Mouse (Mus musculus): ENCODE data around the gene Sema4g. TPM values are rescaled to one million over a fixed set of nuclear protein-coding genes. Genes with fewer than 3 reads are reported as not detected.
A peak's percentile ranks its signal among the peaks of the same experiment; 100 is the strongest.

Sema4g gene
- total RNA-seq, 4 experiments from 2014 or later = 25.4 to 27.7 (median 26.1) TPM

- DNase-seq (ENCODE audit: low spot score in 2 of 2) = no peak
Measured at GRCm38 (mm10) chr19:45003740-45004516, 15.0 kb downstream of the Sema4g start.

DNA sequence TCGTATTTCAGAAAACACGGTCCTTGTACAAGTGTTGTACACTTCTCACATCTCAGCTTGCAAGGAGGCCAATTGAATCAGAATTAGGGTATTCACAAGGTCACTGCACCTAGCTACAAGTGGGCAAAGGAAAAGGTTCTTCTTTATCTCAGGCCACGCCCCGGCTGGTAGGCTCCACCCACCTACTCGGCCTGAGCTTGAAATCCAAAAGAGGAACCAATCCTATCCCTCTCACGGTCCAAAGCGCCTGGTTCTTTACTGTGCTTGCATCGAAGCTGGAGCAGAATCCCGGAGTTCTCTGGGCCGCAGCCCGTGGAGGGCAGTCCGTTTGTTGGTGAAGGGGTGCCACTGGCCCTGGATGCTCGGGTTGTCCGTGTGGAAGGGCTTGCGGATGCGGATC lies 16.5 kb downstream of the Sema4g start, which contains the start of gene Twnk:
Twnk (plus strand) TSS at position 220 of the 400 bp plus-strand sequence.
- no peak for DNase-seq (ENCODE audit: low spot score in 2 of 2)

GRCm38 (mm10) chr19:45005957-45006712 lies 17.2 kb downstream of the Sema4g start, which contains the start of gene Mrpl43:
Gene Mrpl43, minus strand, starts transcription at chr19:45006442.
- peak; percentile 95 for DNase-seq (ENCODE audit: low spot score in 2 of 2)

GRCm38 (mm10) chr19:45007021-45007420 lies 18.1 kb downstream of the Sema4g start:
- no peak for DNase-seq (ENCODE audit: low spot score in 2 of 2)

GRCm38 (mm10) chr19:45007425-45008191 lies 18.7 kb downstream of the Sema4g start:
- DNase-seq (ENCODE audit: low spot score in 2 of 2) = no peak

GRCm38 (mm10) chr19:45010646-45011045 lies 21.7 kb downstream of the Sema4g start:
- DNase-seq (ENCODE audit: low spot score in 2 of 2) = no peak

- DNase-seq (ENCODE audit: low spot score in 2 of 2) = no peak
Measured at GRCm38 (mm10) chr19:45012219-45012618, 23.3 kb downstream of the Sema4g start.

- no peak for DNase-seq (ENCODE audit: low spot score in 2 of 2)
Measured at GRCm38 (mm10) chr19:45012636-45013035, 23.7 kb downstream of the Sema4g start.

DNA sequence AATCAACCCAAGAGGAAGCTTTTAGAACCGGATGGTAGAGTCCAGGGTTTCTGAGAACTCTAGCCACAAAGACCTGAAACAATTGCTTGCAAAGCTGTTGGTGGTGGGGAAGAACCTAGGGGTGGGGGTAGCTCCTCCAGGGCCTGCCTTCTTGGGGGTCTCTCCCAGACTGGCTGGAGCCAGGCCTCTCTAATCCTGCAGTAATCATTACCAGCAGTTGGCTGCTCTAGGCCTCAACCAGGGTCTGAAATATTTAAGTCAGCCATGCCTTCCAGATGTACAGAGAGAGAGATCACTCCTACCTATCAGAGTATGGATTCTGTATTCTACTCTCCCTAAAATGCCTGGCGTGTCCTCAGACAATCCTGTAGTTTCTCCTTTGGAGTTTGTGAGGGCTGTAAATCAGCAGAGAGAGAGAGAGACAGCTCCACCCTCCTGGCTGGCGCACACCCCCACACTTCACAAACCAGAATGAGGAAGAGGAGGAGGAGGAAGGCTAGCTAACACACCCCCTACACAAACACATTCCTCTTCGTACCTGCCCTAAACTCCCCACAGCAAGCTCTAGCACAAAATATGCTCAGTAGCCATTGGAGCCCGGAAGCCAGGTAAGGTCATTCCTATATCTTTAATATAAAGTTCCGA lies 24.8 kb downstream of the Sema4g start:
- no peak for DNase-seq (ENCODE audit: low spot score in 2 of 2)

- DNase-seq (ENCODE audit: low spot score in 2 of 2) = no peak
Measured at GRCm38 (mm10) chr19:45014335-45014971, 25.6 kb downstream of the Sema4g start, which contains the start of gene Lzts2. Gene Lzts2, plus strand, starts transcription at chr19:45014414.

DNA sequence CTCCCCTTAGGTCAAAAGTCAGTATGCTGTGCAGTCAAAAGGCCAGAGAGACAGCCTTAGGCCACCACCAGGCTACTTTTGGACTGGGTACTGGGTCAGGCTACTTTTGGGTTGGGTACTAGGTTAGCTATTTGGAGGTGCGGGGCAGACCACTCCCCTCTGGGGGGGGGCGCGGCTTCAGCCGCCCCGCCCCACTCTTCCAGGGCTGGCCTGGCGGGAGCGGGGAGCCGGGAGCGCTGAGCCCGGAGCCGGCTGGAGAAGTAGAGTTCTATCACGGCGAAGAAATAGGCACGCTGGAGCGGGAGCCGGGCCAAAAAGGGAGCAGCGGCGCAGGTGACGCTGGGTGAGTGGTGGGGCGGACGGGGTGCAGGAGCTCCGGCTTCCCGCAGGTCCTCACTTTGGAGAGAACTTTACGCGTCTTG lies 26.1 kb downstream of the Sema4g start:
- no peak for DNase-seq (ENCODE audit: low spot score in 2 of 2)

DNA sequence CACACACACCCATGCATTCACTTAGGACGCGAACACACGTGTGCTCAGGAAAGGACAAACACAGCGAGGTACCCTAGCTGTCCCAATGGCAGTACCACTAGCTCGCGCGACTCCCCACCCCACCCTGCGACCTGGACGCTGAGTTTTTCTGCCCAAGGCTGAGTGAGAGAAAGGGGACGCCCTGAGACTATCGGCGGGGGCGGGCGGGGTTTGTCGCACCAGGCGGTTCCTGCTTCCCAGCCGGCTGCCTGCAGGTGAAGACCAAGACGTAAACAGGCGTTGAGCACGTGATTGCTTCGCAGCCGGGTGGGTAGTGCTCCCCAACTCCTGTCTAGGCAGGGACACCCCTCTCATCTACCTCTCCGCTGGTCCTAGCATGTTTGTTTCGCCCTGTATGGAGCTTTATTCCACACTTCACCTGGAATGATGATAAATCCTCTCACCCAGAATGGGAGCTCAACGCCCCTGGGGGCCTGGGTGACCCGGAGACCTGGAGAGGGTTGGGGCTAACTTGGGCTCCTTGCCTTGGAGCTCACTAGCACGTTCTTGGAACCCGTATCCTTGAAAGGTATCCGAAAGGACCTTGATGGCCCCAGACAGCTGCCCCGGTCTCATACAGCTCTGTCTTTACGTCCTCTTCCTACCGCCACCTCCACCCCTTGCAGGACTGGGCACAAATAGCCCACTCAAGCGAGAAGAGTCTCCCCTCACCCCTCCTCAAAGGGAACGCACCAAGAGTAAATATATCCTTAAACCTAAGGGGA lies 26.8 kb downstream of the Sema4g start:
- no peak for DNase-seq (ENCODE audit: low spot score in 2 of 2)

DNA sequence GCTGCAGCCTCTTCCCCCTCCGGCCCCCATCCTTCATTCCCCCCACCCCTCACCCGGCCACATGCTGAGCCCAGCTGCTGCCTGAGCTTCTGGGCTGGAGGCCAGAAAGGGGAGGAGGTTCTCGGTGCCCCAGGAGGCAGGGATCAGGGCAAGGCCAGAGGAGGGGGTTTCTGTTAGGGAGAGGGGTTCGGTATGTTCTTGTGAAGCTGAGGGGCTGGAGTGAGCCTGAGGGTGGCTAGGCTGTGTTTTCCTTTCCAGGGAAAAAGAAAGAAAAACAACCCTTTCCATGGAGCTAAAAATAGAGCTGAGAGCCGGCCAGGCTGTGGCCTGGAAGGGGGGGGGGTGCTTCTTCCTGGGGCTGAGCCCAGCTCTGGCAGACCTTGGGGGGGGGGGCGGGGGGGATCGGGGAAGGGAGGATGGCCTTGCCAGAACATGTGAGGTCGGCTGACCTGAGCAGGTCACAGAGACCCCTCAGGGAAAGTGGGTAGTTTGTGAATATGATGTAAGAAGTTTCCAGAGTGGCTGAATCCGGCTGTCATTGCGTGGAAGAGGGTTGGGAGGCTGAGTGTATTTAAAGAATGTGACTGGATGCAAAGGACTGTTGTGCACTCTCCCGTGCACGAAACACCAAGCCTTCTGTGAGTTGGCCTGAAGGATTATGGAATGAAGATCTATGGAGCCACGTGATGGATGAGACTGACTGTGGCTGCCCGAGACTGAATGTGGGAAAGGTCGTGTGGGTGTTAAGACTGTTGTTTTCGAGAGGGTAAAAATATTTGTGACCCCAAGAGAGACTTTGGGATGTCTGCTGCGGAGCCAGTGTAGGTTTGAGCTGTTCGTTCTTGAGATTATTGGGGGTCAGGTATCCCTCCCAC lies 27.7 kb downstream of the Sema4g start:
- peak; percentile 56 to 70 for DNase-seq (ENCODE audit: low spot score in 2 of 2)

GRCm38 (mm10) chr19:45017216-45017771 lies 28.4 kb downstream of the Sema4g start:
- DNase-seq (ENCODE audit: low spot score in 2 of 2) = peak; percentile 73 to 82

GRCm38 (mm10) chr19:45017909-45018308 lies 29.0 kb downstream of the Sema4g start:
- peak; percentile 71 to 75 for DNase-seq (ENCODE audit: low spot score in 2 of 2)

- DNase-seq (ENCODE audit: low spot score in 2 of 2) = no peak
Measured at GRCm38 (mm10) chr19:45018351-45018831, 29.5 kb downstream of the Sema4g start.

DNA sequence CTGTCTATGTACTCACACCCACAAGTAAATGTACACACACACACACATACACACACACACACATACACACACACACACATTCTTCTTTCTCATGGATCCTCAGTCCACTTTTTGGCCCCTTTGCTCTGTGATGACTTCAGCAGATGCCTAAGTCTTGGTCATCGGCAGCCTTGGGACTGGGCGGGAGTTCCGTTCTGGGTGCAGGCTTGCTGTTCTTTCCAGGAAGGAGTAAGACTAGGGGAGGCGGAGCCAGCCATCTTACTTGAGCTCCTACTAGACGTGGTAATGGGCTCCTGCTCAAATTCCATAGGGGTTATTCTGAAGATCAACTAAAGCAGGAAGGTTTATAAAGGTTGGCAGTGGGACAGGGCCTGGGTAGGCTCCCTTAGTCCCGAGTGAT lies 31.4 kb downstream of the Sema4g start:
- no peak for DNase-seq (ENCODE audit: low spot score in 2 of 2)

GRCm38 (mm10) chr19:45021362-45021761 lies 32.5 kb downstream of the Sema4g start:
- no peak for DNase-seq (ENCODE audit: low spot score in 2 of 2)

Data from layer of hippocampus, adult 8-10 months (tissue).